Mouse (Mus musculus): ENCODE measurements around the gene Spem1.

DNA sequence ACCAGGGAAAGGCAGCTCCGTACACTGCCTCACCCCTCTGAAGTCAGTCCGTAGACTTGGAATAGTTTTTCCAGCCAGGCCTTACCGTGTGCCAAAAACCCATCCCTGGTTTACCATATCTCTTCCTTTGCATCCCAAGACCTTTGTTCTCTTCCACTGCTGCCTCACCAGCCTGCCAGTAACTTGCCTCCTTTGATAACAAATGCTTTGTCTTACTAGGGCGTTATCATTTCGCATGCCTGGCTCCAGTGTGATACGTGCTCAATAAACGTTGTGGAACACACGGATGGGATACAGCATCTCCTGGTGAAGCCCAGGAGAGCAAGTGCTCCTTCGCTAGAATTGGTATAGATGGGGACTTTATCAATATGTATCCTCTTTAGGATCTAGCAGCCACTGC is 45.4 kb upstream of the Spem1 start:
- TF ChIP-seq GATA1 (IDR thresholded peaks at IDR 0.05; ENCODE audit: low read length) (no peak), TAL1 (IDR thresholded peaks at IDR 0.05; ENCODE audit: low read length) (no peak)

All from erythroblast, embryonic 14.5 days (primary cell).